Mouse (Mus musculus) forebrain, embryonic 13.5 days (tissue): Measurements from ENCODE around the gene Ccdc33. TPM values are rescaled to one million over a fixed set of nuclear protein-coding genes. Genes with fewer than 3 reads are reported as not detected.

Experiments
- polyA plus RNA-seq: library from polyadenylated mRNA; unstranded; fragments of >200 nt; fragmentation: Nextera tagmentation; extraction: Ambion mirVana; gene quantifications from 2 replicates; pipeline ENCODE4 v1.2.1, GENCODE M21; 2015

The Ccdc33 gene
- polyA plus RNA-seq, 1 experiment from 2014 or later, result 1.8 TPM

Other genes with a start within 250 kb of the Ccdc33 start
- gene Ubl7, start 207.8 kb downstream of the Ccdc33 start, polyA plus RNA-seq, result 164 and 165 TPM in 2 replicates
- gene Sema7a, start 178.7 kb downstream of the Ccdc33 start, polyA plus RNA-seq, result 1.1 and 2.2 TPM in 2 replicates
- gene Cyp11a1, start 112.4 kb downstream of the Ccdc33 start, polyA plus RNA-seq, result 0.23 and 0.65 TPM in 2 replicates
- 7.1 and 7.7 TPM in 2 replicates for gene Stra6, start 55.0 kb downstream of the Ccdc33 start, polyA plus RNA-seq
- 10.0 and 11.2 TPM in 2 replicates for gene Islr, start 85.5 kb upstream of the Ccdc33 start, polyA plus RNA-seq
- 50.1 and 56.9 TPM in 2 replicates for gene Islr2, start 85.5 kb upstream of the Ccdc33 start, polyA plus RNA-seq
- gene Pml, start 131.0 kb upstream of the Ccdc33 start, polyA plus RNA-seq, result 7.1 and 8.3 TPM in 2 replicates
- 71.6 and 77.9 TPM in 2 replicates for gene Stoml1, start 134.3 kb upstream of the Ccdc33 start, polyA plus RNA-seq
- 5.0 and 5.8 TPM in 2 replicates for gene Loxl1, start 194.4 kb upstream of the Ccdc33 start, polyA plus RNA-seq